Mouse (Mus musculus) brain, adult 2 months (tissue): ENCODE measurements around the gene Pip4k2a.
"Not testable (repeated sequence)": the region's sequence is repeated elsewhere in the genome, so short reads cannot be mapped to it uniquely, and the experiment has no call there.

Source experiments
- DNase-seq: peaks from one replicate; pipeline ENCODE4 v3.0.0; 2011; ENCODE audit warnings: low read depth, low spot score

Gene Pip4k2a

DNA sequence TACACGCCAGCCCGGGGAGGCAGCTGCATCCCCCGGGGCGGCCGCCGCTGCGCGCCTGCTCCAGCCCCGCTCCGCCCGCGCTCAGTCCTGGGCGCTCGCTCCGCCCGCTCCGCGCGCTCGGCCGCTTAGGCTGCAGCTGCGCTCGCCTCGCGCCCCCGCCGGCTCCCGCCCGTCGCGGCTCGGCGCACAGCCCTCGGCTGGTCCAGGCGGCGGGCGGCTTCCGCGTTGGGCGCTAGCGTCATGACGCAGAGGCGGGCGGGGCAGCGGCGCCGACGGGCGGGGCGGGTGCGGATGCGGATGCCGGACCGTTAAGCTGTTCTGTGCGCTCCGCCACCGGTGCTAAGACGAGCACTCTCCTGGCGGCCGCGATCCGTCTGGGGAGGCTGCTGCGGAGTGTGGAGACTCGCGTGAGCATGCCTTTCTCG is at the start of gene Pip4k2a, which contains the start of gene 4930426L09Rik:
Gene Pip4k2a, minus strand, starts transcription at position 73 of the 425 bp plus-strand sequence.
Gene 4930426L09Rik, plus strand, starts transcription at position 290 of the 425 bp plus-strand sequence.
- DNase-seq, result peak; percentile 96

GRCm38 (mm10) chr2:19037907-19038570 is 40.1 kb upstream of the Pip4k2a start:
- DNase-seq, result no peak

DNA sequence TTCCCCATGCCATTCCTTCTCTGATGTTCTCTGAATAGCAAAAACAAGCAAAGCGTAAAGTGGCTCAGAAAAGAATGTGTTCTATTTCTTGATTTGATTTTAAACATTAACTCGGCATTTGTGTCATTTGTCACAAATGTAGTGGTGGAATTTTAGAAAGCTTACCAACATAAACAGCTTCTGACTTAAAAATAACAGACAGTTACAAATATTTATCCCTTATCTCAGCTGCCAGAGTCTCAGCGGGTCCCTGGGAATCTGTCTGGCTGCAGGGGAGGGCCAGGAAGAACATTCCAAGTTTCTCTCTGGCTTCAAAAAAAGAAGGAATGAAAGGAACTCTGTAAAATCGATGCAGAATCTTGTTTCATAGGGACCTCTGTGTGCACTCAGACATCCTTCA is 39.5 kb upstream of the Pip4k2a start:
- DNase-seq, result no peak

DNA sequence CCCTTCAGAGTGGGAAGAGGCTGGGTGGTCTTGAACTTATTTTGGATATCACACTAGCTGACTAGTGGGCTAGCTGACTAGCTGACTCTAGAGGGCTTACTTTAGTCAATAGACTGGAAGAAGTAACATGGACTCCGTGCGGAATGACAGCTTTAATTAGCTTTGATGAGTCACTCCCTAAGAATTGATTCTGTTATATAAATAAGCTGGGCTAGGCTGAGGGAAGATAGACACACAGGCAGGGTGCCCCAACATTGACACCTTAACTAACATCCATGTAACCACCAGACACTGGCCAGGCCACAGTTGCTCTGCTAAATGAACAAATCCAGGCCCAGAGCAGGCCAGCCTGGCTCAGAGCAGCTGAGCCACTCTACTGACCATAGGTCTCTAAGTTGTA is 26.9 kb upstream of the Pip4k2a start:
- DNase-seq, result peak; percentile 7

DNA sequence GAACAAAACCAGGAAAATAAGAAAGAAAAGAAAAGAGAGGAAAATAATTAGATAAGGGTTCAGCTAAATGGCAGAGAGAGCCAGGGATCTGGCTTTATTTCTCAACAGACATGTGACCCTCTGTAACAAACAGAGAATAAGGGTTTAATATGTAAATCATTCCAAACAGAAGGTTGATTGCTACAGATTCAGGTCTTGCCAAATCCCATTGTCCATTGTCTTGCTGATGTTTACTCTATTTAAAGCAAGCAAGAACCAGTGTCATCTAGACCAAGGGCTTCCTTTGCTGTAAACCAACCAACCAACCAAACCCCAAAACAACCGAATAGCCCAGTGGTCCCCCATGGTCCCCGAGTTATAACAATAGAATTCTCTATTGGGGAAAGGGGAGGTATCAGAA is 20.1 kb upstream of the Pip4k2a start:
- peak; percentile 79 for DNase-seq

GRCm38 (mm10) chr2:19016839-19017238 is 18.9 kb upstream of the Pip4k2a start:
- no peak for DNase-seq

DNA sequence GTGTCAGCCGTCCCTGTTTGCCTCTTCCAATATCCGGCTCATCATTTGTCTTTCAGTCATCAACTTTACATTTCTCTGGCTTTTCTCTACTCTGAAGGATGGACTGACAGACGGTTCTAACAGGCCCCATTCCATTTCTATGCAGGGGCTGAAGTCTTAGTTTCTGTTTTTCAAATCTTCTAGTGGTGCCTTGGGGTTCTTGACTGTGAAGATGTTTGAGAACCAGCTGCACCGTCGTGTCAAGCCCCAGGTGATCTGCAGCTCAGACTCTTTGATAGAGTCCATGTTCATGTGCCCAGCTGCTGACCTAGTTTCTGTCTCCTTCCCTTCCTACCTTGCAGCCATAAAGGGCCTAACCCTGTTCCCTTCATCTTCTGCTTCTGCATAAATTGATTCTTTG is 18.4 kb upstream of the Pip4k2a start:
- no peak for DNase-seq

DNA sequence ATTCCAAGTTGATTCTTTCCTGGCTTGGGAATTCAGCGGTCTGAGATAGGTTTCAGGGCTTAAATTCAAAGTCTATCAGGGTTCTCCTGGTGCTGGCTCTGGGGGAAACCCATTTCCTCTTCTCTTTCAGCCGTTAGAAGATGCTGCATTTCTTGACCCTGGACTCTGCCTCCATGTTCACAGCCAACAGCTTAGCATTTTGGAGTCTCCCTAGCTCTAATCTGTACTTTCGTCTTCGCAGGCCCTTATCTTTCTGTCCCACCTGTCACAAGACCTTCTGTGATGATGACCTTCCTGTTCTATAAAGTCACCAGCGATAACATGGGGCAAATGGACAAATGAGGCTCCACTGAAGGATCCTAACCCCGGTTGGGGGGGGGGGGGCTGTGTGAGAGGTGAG is 13.5 kb upstream of the Pip4k2a start:
- DNase-seq, result no peak

DNA sequence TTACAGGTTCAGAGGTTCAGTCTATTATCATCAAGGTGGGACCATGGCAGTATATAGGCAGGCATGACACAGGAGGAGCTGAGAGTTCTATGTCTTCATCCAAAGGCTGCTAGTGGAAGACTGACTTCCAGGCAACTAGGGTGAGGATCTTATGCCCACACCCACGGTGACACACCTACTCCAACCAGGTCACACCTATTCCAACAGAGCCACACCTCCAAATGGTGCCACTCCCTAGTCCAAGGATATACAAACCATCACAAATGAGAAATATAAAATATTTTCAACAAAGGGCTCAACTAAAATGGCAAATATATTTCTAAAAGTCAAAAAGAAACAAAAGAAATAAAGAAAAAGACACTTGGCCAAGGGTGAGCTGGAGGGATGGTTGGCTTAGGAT is 12.6 kb upstream of the Pip4k2a start:
- DNase-seq, result not testable (repeated sequence)

DNA sequence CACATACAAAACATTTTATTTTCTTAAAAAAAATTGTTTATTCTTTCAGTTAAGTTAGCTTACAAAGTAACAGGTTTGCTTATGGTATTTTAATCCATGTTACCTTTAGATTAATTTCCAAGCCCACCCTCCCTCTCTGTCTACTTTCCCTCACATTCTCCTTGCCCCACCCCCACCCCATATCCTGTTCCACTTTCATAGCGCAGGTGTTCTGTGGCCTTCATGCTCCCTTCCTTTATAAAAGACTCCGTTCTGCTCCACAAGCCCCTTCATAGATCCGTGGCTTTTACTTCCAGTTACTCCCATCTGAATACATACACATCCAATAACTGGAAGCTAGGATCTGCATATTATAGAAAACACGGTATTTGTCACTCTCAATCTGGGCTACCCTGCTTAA is 9.7 kb upstream of the Pip4k2a start:
- DNase-seq, result no peak

DNA sequence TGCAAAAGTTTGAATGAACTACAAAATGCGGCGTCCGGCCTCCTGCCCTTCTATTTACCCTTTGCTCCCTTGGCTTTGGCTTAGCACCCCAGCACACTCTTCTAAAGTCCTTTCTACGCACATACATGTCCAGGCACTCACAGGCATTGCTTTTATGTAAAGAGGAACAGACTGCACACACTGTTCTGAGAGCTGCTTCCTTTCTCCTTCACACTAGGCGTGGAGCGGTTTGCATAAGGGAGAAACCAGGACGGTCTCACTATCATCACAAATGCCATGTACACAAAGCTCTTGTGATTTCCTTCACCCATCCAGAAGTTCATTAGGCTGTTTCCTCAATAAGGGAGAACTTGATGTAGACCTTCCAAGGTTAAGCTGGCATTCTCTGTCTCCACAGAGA is 8.2 kb upstream of the Pip4k2a start:
- DNase-seq, result peak; percentile 15

DNA sequence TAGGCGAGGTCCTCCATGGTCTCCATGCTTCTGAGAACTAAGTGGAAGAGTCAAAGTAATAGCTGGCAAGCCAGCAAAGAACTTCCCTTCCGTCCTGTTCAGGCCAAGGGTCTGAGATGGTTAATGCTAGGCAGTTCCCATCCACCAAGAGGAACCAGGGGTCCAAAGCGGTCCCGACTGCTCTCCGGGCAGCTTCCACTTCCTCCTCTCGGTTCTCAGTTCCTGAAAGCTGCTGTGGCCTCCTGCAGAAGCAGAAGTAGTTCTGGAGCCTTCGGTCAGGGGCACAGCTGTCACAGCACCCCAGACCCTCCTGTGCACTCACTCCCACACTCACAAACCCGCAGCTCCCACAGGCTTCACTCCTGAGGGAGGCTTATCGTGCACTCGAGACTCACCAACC is 6.9 kb upstream of the Pip4k2a start:
- peak; percentile 55 for DNase-seq

DNA sequence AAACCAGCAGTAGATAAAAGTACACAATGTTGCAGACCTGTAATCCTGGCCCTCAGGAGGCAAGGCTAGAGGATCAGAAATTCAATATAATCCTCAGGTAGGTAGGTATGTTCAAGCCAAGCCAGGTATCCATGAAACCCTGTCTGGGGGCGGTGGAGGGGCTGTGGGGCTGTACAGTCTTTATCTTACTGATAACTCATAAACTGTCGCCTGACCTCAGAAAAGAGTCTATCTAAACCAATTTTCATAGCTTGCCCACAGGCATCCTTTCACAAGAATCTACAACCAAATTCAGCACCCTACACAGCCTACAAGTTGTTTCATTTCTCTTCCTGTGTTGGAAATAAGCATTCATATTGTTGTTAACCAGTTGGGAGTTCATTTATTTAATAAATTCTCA is 1.5 kb upstream of the Pip4k2a start:
- DNase-seq, result no peak

DNA sequence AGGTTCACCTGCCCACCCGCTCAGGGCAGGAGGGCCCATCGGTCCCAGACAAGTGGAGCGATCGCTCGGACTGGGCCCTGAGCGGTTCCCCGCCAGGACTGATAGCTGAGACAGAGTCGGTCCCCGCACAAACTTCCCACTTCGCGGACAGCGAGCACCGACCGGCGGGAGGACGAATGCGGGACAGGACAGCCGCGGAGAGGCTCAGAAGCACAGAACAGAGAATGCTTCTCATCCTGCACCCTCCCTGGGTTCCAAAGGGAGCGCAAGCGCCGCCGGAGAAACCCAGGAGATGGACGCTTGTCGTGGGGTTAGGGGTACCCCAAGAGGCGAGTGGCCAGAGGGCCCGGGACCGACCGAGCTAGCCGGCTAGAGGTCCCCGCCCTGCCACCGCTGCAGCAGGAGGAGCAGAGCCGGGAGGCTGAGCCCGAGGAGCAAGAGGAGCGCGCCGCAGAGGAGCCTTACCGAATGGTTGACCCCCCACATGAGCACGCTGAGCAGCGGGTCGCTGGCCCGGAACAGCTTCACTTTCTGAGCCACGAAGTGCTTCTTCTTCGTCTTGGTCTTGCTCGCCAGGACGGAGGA is 447 bp downstream of the Pip4k2a start:
- peak; percentile 60 for DNase-seq

DNA sequence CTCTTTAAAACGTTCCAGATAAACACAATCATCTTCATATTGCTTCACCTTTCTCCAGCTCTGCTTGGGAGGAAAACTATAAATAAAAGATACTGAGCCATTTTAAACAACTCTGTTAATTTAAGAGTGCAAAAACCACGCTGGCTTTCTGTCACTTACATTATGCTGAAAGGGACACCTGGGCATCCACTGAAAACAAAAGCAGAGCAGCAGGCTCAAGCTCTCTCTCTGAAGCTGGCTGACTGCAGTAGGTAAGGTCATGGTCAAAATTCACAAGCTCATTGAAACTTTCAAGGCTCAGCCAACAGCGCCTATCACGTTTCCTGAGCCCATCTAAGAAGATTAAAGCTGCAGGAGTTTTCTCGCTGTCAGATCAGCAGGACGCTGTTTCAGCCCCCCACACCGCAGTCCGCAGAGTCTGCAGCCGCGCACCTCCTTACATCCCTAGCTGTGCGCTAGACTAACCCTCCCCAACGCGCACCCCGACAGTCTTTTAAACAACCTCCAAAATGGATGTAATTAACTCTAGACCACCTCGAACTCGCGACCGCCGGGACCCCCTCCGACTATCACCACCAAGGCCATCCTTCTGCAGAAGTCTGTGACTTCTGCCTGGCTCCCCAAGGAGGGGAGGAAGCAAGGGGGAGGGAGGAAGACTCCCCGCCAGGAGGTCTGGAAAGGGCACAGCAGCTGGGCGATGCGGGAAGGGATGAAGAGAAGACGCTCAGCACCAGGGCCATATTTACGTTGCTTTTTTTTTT is 1.3 kb downstream of the Pip4k2a start:
- peak; percentile 38 for DNase-seq

- DNase-seq, result no peak
Measured at GRCm38 (mm10) chr2:18992512-18993510, 5.1 kb downstream of the Pip4k2a start.

GRCm38 (mm10) chr2:18988885-18989284 is 9.0 kb downstream of the Pip4k2a start:
- peak; percentile 16 for DNase-seq

GRCm38 (mm10) chr2:18985506-18985905 is 12.4 kb downstream of the Pip4k2a start:
- no peak for DNase-seq

DNA sequence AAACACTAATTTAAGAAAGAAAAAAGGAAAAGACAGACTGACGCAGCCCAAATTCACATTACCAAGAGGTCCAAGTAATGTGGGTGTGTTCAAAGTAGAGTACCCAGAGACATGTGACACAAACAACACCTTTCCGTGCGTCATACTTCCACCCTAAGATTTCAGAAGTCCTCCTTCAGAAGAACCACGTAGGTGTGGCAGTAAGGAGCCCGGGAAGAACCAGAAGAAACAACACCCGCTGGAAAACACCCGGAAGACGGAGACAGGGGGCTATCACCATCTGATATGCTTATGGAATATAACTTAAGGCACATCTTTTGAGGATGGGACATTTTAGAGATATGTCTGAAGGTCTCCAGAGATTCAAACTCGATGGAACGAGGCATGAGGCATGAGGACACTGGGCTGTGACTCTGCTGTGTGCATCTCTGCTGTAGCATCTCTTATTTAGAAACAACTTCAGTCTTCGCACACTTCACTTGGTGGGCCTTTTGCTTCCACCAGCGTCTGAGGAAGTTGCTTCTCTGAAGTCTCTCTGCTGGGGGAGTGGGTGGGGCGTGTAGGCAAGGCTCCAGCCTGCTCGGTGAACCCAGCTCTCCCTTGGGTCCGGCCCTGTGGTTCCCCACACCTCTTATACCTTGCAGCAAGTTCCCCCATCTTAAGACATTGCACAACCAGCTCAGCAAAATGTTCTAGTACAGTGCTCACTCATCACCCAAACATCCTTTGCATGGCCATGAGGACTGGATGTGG is 13.7 kb downstream of the Pip4k2a start:
- no peak for DNase-seq

- no peak for DNase-seq
Measured at GRCm38 (mm10) chr2:18983546-18983945, 14.4 kb downstream of the Pip4k2a start.

GRCm38 (mm10) chr2:18982581-18982980 is 15.3 kb downstream of the Pip4k2a start:
- no peak for DNase-seq
